Mouse (Mus musculus): ENCODE data around the gene Cers6.

- TF ChIP-seq CTCF (IDR thresholded peaks at IDR 0.05; ENCODE audit: low read depth), result no peak
- TF ChIP-seq EP300 (IDR thresholded peaks at IDR 0.05; ENCODE audit: low read depth), result no peak
These were observed 252.7 kb downstream of the Cers6 start for GRCm38 (mm10) chr2:69113829-69114547.

Data from liver, embryonic 14.5 days (tissue).